Mouse (Mus musculus) small intestine, adult 2 months (tissue): ENCODE data around the gene Ptf1a.

ENCODE experiments used
- CTCF ChIP-seq: fragments of 200-500 bp; IDR thresholded peaks from 2 replicates; pipeline ENCODE4 v1.5.1; 2012; ENCODE audit warnings: low read depth, mild to moderate bottlenecking, control low read depth, inconsistent platforms, low read length, moderate library complexity, mixed read lengths; ENCODE audit not compliant: insufficient replicate concordance, insufficient read length; ENCODE audit errors: extremely low read depth
- POLR2A ChIP-seq: fragments of 200-500 bp; IDR thresholded peaks from 2 replicates; pipeline ENCODE4 v1.6.1; 2012; ENCODE audit warnings: low read depth, mild to moderate bottlenecking, control low read depth, inconsistent platforms, low read length, moderate library complexity

DNA sequence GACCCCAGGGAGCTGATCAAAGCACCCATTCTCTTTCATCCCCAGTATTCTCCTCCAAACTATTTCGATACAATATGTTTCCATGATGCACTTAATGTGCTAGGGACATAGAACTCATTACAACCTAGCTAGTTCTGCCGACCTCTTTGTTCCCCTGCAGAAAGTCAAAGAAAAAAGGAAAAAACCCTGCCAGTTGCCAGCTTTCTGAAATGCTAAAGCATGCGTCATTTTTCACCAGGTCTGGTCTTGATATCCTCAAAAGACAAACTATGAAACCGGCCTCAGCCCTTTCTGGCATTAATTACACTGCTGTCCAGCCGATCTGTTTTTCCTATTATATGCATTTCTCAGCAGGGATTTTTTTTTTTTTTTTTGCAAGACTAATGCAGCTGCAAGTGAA lies 9.8 kb downstream of the Ptf1a start:
- TF ChIP-seq CTCF, result no peak
- TF ChIP-seq POLR2A, result no peak
